Comparison of ENCODE assay signal across 8 mouse cellular contexts in the genomic region with DNA sequence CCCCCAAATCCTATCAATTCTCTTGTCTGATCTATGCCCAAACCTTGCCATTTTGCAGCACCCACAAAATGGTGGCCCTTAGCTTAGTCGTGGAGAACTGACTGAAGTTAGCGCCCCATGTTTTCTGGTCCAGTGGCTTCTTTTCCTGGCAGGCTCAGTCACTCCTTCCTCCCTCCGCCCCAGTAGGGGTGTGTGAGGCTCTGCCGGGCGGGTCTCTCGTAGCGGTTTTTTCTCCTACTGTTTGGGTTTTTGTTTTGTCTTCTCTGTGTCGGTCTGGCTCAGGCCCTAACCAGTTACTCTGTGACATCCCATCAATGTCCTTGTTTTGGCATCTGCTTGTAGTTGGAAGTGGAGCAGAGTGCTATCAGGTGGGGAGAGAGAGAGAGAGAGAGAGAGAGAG. TPM values are rescaled to one million over a fixed set of nuclear protein-coding genes. Genes with fewer than 3 reads are reported as not detected.
DNase-seq lines count a peak whose midpoint lies in the region; ATAC-seq and TF ChIP-seq lines count a peak whose summit lies in the region.

No protein-coding gene starts in this region.

- intact Hi-C loops in gastrocnemius, adult 2 months (cut with DNase I), result no loop called here

- no peaks in the 10 kb centered on the region for H3K9me3 ChIP-seq in kidney, embryonic 15.5 days (replicated peaks)
- H3K9me3 ChIP-seq in embryonic facial prominence, embryonic 11.5 days (replicated peaks; ENCODE audit: control insufficient read depth, low read length), result no peaks in the 10 kb centered on the region
- H3K9me3 ChIP-seq in liver, embryonic 14.5 days (ENCODE audit: control insufficient read depth, low read length), result no peaks in the 10 kb centered on the region

- no peak for TF ChIP-seq CTCF in liver, embryonic 14.5 days (IDR thresholded peaks at IDR 0.05; ENCODE audit: low read depth)
- TF ChIP-seq CTCF in gastrocnemius, adult 2 months (IDR thresholded peaks at IDR 0.05), result no peak

- no peak for TF ChIP-seq EP300 in liver, embryonic 14.5 days (IDR thresholded peaks at IDR 0.05; ENCODE audit: low read depth)

- no peaks in the 10 kb centered on the region for H3K27me3 ChIP-seq in kidney, embryonic 15.5 days
- no peaks in the 10 kb centered on the region for H3K27me3 ChIP-seq in embryonic facial prominence, embryonic 11.5 days (ENCODE audit: control insufficient read depth, insufficient read depth, low read length)
- H3K27me3 ChIP-seq in liver, embryonic 14.5 days (ENCODE audit: control insufficient read depth, insufficient read depth, low read length), result no peaks in the 10 kb centered on the region

- H3K36me3 ChIP-seq in kidney, embryonic 15.5 days, result no peaks in the 10 kb centered on the region
- no peaks in the 10 kb centered on the region for H3K36me3 ChIP-seq in embryonic facial prominence, embryonic 11.5 days (replicated peaks; ENCODE audit: control insufficient read depth, insufficient read depth, low read depth, low read length)
- no peaks in the 10 kb centered on the region for H3K36me3 ChIP-seq in liver, embryonic 14.5 days (replicated peaks; ENCODE audit: control insufficient read depth, insufficient read depth, low read depth)

- H3K4me3 ChIP-seq in kidney, embryonic 15.5 days (replicated peaks), result peak overlapping the region; percentile 17
- no peak overlapping the region for H3K4me3 ChIP-seq in embryonic facial prominence, embryonic 11.5 days (ENCODE audit: low read depth, low read length)
- H3K4me3 ChIP-seq in liver, embryonic 14.5 days (ENCODE audit: insufficient read depth in 1 of 2, low read depth in 2 of 2, low read length in 2 of 2), result no peak overlapping the region
- H3K4me3 ChIP-seq in gastrocnemius, adult 2 months, result no peak overlapping the region

- no peak for DNase-seq in kidney, adult 8-10 months
- DNase-seq in MN1 (ENCODE audit: low spot score), result peak; percentile 62
- DNase-seq in embryonic facial prominence, embryonic 11.5 days (ENCODE audit: low spot score), result no peak
- no peak for DNase-seq in liver, embryonic 14.5 days (ENCODE audit: low read depth in 3 of 3, low spot score in 3 of 3)
- no peak for DNase-seq in gastrocnemius, adult 2 months
- DNase-seq in urinary bladder, postnatal 25 days (ENCODE audit: low spot score), result no peak
- no peak for DNase-seq in cerebellum, adult 11-12 months

- peaks cover 56% of the 10 kb centered on the region for H3K4me1 ChIP-seq in kidney, embryonic 15.5 days
- H3K4me1 ChIP-seq in embryonic facial prominence, embryonic 11.5 days (ENCODE audit: control insufficient read depth, insufficient read depth, low read length), result peaks cover 9% of the 10 kb centered on the region
- peaks cover 24 to 31% of the 10 kb centered on the region in 2 experiments for H3K4me1 ChIP-seq in liver, embryonic 14.5 days (replicated peaks; ENCODE audit: control insufficient read depth in 2 of 2, insufficient read depth in 2 of 2, low read length in 1 of 2)

- WGBS in kidney, embryonic 15.5 days, result 9% methylated on average over 8 of the region's 8 CpGs
- WGBS in embryonic facial prominence, embryonic 11.5 days, result 11% methylated on average over 8 of the region's 8 CpGs
- 3% methylated on average over 8 of the region's 8 CpGs for WGBS in liver, embryonic 14.5 days (ENCODE audit: insufficient replicate concordance)

- peak overlapping the region; percentile 88 for H3K27ac ChIP-seq in kidney, embryonic 15.5 days
- H3K27ac ChIP-seq in embryonic facial prominence, embryonic 11.5 days (replicated peaks; ENCODE audit: low read depth, low read length), result no peak overlapping the region
- no peak overlapping the region for H3K27ac ChIP-seq in liver, embryonic 14.5 days
- no peak overlapping the region for H3K27ac ChIP-seq in gastrocnemius, adult 2 months

- H3K4me2 ChIP-seq in kidney, embryonic 15.5 days, result peak overlapping the region; percentile 50
- no peak overlapping the region; the same call in 1 of the 2 replicates for H3K4me2 ChIP-seq in embryonic facial prominence, embryonic 11.5 days (ENCODE audit: low read depth, low read length)
- H3K4me2 ChIP-seq in liver, embryonic 14.5 days (ENCODE audit: low read depth), result peak overlapping the region; percentile 35

- 0 out of 2 replicates have a peak, but pooled peaks have one; percentile 5 for ATAC-seq in kidney, embryonic 15.5 days (replicated peaks; ENCODE audit: low FRiP score)
- no peak for ATAC-seq in embryonic facial prominence, embryonic 11.5 days (replicated peaks; ENCODE audit: insufficient number of reproducible peaks, low FRiP score, low TSS enrichment, low read depth)
- 0 out of 2 replicates have a peak, but pooled peaks have one; percentile 16 for ATAC-seq in liver, embryonic 14.5 days (ENCODE audit: insufficient read depth)

- H3K9ac ChIP-seq in kidney, embryonic 15.5 days, result no peak overlapping the region
- H3K9ac ChIP-seq in embryonic facial prominence, embryonic 11.5 days (replicated peaks; ENCODE audit: low read length), result peak overlapping the region; percentile 18; the same call in 1 of the 2 replicates
- no peak overlapping the region; the same call in 1 of the 2 replicates for H3K9ac ChIP-seq in liver, embryonic 14.5 days (replicated peaks)

RNA-seq across cellular contexts. Expression of gene Cox7a2l, which starts 8.5 kb away (rescaled TPM):
- polyA plus RNA-seq in kidney, embryonic 15.5 days (2015; fragmentation: Nextera tagmentation; extraction: Ambion mirVana), result 189 and 196 TPM in 2 replicates
- polyA plus RNA-seq in embryonic facial prominence, embryonic 11.5 days (2014; fragmentation: Nextera tagmentation; extraction: Ambion mirVana), result 164 and 165 TPM in 2 replicates
- polyA plus RNA-seq in liver, embryonic 14.5 days (2012; rRNA removed), result 73.3 and 77.5 TPM in 2 replicates
- polyA plus RNA-seq in liver, embryonic 14.5 days (2014; fragmentation: Nextera tagmentation; extraction: Ambion mirVana), result 78.5 and 82.2 TPM in 2 replicates
- total RNA-seq in gastrocnemius, adult 2 months (2021), result 100 to 1,000 TPM; 151 to 172 TPM
